Mouse (Mus musculus) right cerebral cortex, adult 2 months (tissue): ENCODE results near the gene Hs6st2.

Experiments used
- DNase-seq, 2 experiments: peaks; one replicate each; pipeline ENCODE4 v3.0.0; 2021 to 2022; ENCODE audit warnings: low spot score in 2 of 2

Gene Hs6st2

DNA sequence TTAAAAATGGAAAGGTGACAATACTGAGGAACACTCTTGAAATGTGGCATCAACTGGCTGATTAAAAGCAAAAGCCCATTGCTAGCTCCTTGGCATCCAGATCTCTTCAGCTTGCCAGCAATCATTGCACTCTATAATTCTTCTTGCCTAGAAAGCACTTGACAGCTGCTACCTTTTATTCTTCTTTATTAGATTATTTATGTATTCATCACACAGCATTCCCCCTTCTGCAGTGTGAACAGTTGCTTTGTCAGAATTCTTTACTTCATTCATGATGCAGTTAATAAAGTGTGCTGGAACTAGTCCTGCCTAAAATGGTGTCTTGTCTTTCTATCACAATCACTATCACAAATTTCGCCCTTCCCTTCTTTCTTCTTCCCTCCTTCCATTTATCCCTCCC, 332.0 kb downstream of the Hs6st2 start:
- no peak for DNase-seq

DNA sequence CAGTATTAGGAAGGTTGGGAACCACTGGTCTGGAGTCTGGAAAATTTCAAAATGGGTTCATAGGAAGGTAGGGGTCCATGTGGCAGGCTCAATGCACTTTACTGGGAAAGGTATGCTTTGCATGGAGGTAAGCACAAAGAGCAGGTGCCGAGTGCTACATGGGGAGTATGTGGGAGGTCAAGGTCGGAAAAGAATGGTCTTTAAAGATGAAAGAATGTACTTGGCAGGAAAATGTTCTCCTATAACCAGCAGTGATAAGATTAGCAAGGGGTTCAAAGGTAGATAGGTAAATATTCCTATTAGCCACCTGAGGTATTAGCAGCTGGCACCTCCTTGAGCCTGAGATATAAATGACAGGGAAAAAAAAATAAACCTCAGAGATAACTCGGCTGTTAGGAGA, 338.1 kb downstream of the Hs6st2 start:
- DNase-seq: no peak
